Mouse (Mus musculus): ENCODE results near the gene Tex46. TPM values are rescaled to one million over a fixed set of nuclear protein-coding genes. Genes with fewer than 3 reads are reported as not detected.

Tex46 gene
- total and polyA plus RNA-seq, 3 experiments = not detected

GRCm38 (mm10) chr4:136621336-136621735 is 11.1 kb downstream of the Tex46 start:
- 0 out of 2 replicates have a peak, but pooled peaks have one; percentile 36 for TF ChIP-seq E2F4 (IDR thresholded peaks at IDR 0.05; ENCODE audit: insufficient replicate concordance, low read depth, low read length)
- TF ChIP-seq NELFE (IDR thresholded peaks at IDR 0.05; ENCODE audit: low read depth, low read length) = no peak; the same call in 1 of the 2 replicates
- TF ChIP-seq POLR2AphosphoS2 (IDR thresholded peaks at IDR 0.05; ENCODE audit: low read depth, low read length) = no peak
- peak; percentile 45; the same call in 1 of the 2 replicates for TF ChIP-seq SIN3A (IDR thresholded peaks at IDR 0.05; ENCODE audit: low read length)
- TF ChIP-seq CTCF (conservative IDR thresholded peaks at IDR 0.05 in 1 of 2, IDR thresholded peaks at IDR 0.05 in 1 of 2; ENCODE audit: low read depth in 2 of 2, low read length in 2 of 2) = peak; percentile 84 to 95
- TF ChIP-seq RAD21 (IDR thresholded peaks at IDR 0.05; ENCODE audit: low read depth, low read length) = peak; percentile 100
- peak; percentile 59; the same call in 1 of the 2 replicates for TF ChIP-seq ZC3H11A (IDR thresholded peaks at IDR 0.05; ENCODE audit: low read depth, low read length)
- TF ChIP-seq CHD2 (IDR thresholded peaks at IDR 0.05; ENCODE audit: low read length) = no peak
- TF ChIP-seq SMC3 (IDR thresholded peaks at IDR 0.05; ENCODE audit: low read depth, low read length) = peak; percentile 90
- Histone ChIP-seq H3K4me1 (ENCODE audit: control insufficient read depth in 1 of 2, insufficient read depth in 2 of 2) (peaks cover 0 to under 1% of the 10 kb centered on the region in 2 experiments; a peak in 1 of 4 replicates), H3K4me3 (replicated peaks in 1 of 3; ENCODE audit: low read depth in 2 of 3, low read length in 2 of 3, poor library complexity in 1 of 3) (no peak overlapping the region), H3K36me3 (replicated peaks in 1 of 2; ENCODE audit: control insufficient read depth in 1 of 2, insufficient read depth in 1 of 2, low read length in 1 of 2) (no peaks in the 10 kb centered on the region), H3K4me2 (ENCODE audit: insufficient read depth, low read depth, poor library complexity, severe bottlenecking) (no peak overlapping the region), H3K27ac (ENCODE audit: insufficient read depth, low read depth) (no peak overlapping the region), H3K9ac (ENCODE audit: insufficient read depth, low read depth) (no peak overlapping the region), H3K27me3 (replicated peaks) (no peaks in the 10 kb centered on the region), H3K79me2 (replicated peaks; ENCODE audit: control insufficient read depth, extremely low read depth, insufficient read depth, poor library complexity, severe bottlenecking) (no peaks in the 10 kb centered on the region), H3K9me3 (replicated peaks; ENCODE audit: low read length) (no peaks in the 10 kb centered on the region)
- DNase-seq (ENCODE audit: extremely low read depth) = peak; percentile 52
- in situ Hi-C loops (cut with MboI; ENCODE audit: low pct_ligation_motif_present, low pct_unique_long_range_greater_than_20kb, low sequenced_read_pairs) = loop anchor here (5.0 to 25.0 kb wide), 3 partner anchors 159 to 384 kb away; partner anchors contain the start of genes 6030445D17Rik and Tcea3
- dilution Hi-C loops (cut with MboI; ENCODE audit: extremely low pct_ligation_motif_present, extremely low pct_unique_long_range_greater_than_20kb, low sequenced_read_pairs) = no loop called here

DNA sequence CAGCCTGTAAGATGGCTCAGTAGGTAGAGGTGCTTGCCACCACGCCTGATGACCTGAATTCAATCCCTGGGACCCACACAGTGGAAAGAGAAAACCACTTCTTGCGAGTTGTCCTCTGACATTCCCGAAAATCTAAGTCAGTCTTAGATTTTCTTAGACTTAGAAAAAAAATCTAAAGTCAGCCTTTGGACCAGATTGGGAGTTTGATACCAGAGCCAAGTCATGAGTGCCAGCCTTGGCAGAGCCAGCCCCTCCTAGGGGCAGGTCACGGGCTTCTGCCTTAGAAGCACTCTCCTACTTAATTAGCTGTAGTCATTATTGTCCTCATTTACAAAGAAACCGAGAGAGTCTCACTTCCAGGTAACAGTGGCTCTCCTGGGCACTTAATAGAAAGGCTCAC is 11.7 kb downstream of the Tex46 start:
- H3K4me3 ChIP-seq (replicated peaks in 1 of 3; ENCODE audit: low read depth in 2 of 3, low read length in 2 of 3, poor library complexity in 1 of 3) = no peak overlapping the region
- peaks cover 0 to 7% of the 10 kb centered on the region in 2 experiments; a peak in 1 of 4 replicates for H3K4me1 ChIP-seq (ENCODE audit: control insufficient read depth in 1 of 2, insufficient read depth in 2 of 2)
- H3K27me3 ChIP-seq (replicated peaks) = no peaks in the 10 kb centered on the region
- H3K9ac ChIP-seq (ENCODE audit: insufficient read depth, low read depth) = no peak overlapping the region
- no peak for TF ChIP-seq E2F4 (IDR thresholded peaks at IDR 0.05; ENCODE audit: insufficient replicate concordance, low read depth, low read length)
- no peak for TF ChIP-seq CHD1 (IDR thresholded peaks at IDR 0.05; ENCODE audit: low read depth, low read length)
- no peak for TF ChIP-seq JUN (IDR thresholded peaks at IDR 0.05; ENCODE audit: insufficient read depth, low read depth, low read length)
- no peak for TF ChIP-seq POLR2A (IDR thresholded peaks at IDR 0.05; ENCODE audit: low read depth, low read length)
- no peak for TF ChIP-seq TBP (conservative IDR thresholded peaks at IDR 0.05; ENCODE audit: low read depth, low read length)
- no peak for TF ChIP-seq UBTF (IDR thresholded peaks at IDR 0.05; ENCODE audit: low read depth, low read length)
- TF ChIP-seq KAT2A (IDR thresholded peaks at IDR 0.05; ENCODE audit: insufficient replicate concordance, low read length) = no peak
- TF ChIP-seq IRF4 (IDR thresholded peaks at IDR 0.05; ENCODE audit: low read depth, low read length) = no peak
- no peak for TF ChIP-seq ZKSCAN1 (IDR thresholded peaks at IDR 0.05; ENCODE audit: borderline replicate concordance, low read depth, low read length)
- TF ChIP-seq ZMIZ1 (IDR thresholded peaks at IDR 0.05; ENCODE audit: low read depth, low read length) = no peak
- no peak for TF ChIP-seq SMC3 (IDR thresholded peaks at IDR 0.05; ENCODE audit: low read depth, low read length)
- TF ChIP-seq MAFK (IDR thresholded peaks at IDR 0.05; ENCODE audit: insufficient replicate concordance, low read length) = no peak
- TF ChIP-seq ELF1 (IDR thresholded peaks at IDR 0.05; ENCODE audit: low read depth, low read length) = no peak
- no peak for TF ChIP-seq EP300 (IDR thresholded peaks at IDR 0.05; ENCODE audit: low read length)
- TF ChIP-seq HCFC1 (IDR thresholded peaks at IDR 0.05; ENCODE audit: low read depth, low read length) = no peak
- TF ChIP-seq CTCF (conservative IDR thresholded peaks at IDR 0.05 in 1 of 2, IDR thresholded peaks at IDR 0.05 in 1 of 2; ENCODE audit: low read depth in 2 of 2, low read length in 2 of 2) = no peak
- H3K79me2 ChIP-seq (replicated peaks; ENCODE audit: control insufficient read depth, extremely low read depth, insufficient read depth, poor library complexity, severe bottlenecking) = no peaks in the 10 kb centered on the region
- DNase-seq (ENCODE audit: extremely low read depth) = no peak
- in situ Hi-C loops (cut with MboI; ENCODE audit: low pct_ligation_motif_present, low pct_unique_long_range_greater_than_20kb, low sequenced_read_pairs) = loop anchor here (5.0 to 25.0 kb wide), 3 partner anchors 160 to 385 kb away; partner anchors contain the start of genes 6030445D17Rik and Tcea3
- no peak overlapping the region for H3K4me2 ChIP-seq (ENCODE audit: insufficient read depth, low read depth, poor library complexity, severe bottlenecking)
- no peaks in the 10 kb centered on the region for H3K9me3 ChIP-seq (replicated peaks; ENCODE audit: low read length)
- H3K27ac ChIP-seq (ENCODE audit: insufficient read depth, low read depth) = no peak overlapping the region
- dilution Hi-C loops (cut with MboI; ENCODE audit: extremely low pct_ligation_motif_present, extremely low pct_unique_long_range_greater_than_20kb, low sequenced_read_pairs) = no loop called here
- H3K36me3 ChIP-seq (replicated peaks in 1 of 2; ENCODE audit: control insufficient read depth in 1 of 2, insufficient read depth in 1 of 2, low read length in 1 of 2) = no peaks in the 10 kb centered on the region

Data from CH12.LX (cell line).